Mouse (Mus musculus) ovary, adult 18-20 months (tissue): ENCODE measurements at regions not wholly inside any gene's neighbourhood (a gene's known extent, or its start where the extent isn't known, plus 50 kb on each side); places are given as distances from the start of the nearest gene placed in this dataset.

Experiments used
- DNase-seq: peaks from one replicate; pipeline ENCODE4 v3.0.0; 2022; ENCODE audit warnings: low spot score, mixed read lengths

GRCm38 (mm10) chr1:147239108-147239507, 744.5 kb downstream of the Brinp3 start:
- no peak for DNase-seq

DNA sequence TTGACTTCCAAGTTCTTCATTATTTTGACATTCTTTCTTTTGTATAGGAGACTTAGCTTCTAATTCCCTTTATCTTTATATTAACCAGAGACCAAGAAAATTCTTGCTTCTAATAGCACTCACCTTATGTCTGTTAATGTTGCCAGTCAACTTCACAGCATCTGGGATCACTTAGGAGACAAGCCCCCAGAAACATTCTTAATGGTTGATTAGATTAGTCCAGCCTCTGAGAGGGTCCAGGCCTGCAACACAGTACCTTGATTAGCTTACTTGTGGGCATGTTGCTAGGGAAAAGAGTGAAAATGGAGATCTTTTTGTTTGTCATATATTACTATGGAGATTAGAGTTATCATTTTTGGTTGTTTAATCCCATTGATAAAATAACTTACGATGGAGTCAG, 778.8 kb downstream of the Brinp3 start:
- no peak for DNase-seq

DNA sequence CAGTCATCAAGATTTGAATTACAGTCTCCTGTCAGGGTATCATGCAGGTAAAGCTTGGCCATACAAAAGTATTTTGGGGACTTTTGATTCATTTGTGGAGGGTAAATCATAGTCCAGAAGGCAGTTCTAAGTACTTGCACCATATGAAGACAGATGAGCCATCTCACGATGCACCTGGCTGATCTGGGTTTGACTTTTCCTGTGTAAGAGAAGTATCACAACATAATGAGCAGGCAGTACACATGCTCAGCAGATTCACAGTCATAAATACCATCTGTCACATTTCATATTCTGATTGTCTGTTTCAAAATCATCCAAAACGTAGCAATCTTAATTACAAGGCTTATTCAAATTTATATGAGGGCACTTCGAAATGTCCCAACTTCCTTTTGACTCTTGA, 796.6 kb downstream of the Brinp3 start:
- no peak for DNase-seq

DNA sequence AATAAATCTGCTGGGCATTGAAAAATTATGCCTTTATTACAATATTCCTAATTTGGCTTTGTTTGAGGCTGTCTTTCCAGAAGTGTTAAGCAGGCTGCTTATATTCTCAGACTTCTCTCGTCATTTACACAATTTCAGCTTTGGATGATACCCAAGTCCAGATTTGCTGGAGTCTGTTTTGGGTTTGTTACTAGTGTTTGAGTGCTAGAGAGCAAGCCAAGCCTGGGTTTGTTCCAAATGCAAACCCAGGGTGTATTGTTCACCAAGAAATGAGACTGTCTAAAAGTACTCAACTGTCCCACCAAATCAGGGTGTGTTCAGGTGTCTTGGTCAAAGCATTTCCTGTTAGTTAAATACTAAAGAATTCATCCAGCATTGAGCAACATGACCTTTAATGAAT, 814.7 kb downstream of the Brinp3 start:
- DNase-seq = no peak

GRCm38 (mm10) chr1:147343276-147343953, 848.9 kb downstream of the Brinp3 start:
- DNase-seq = peak; percentile 8

DNA sequence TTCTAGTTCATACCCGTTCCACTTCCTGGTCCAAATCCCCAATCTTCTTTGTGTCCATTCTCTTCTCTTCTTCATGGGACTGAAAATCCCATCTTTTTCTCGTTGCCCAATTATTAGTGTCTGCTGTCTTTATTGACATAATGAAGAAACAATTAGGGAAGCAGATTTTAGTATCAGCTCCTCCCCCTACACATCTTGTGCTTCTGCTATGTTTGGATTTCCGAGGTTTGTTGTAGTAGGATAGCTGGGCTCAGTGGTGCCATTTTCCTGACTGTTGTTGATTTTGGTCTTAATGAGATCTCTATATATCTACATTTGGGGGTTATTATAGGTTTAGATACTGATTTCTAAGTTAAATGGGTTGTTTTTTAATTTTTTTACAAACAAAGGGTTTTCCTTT, 849.5 kb downstream of the Brinp3 start:
- DNase-seq = no peak
